Mouse (Mus musculus): ENCODE measurements around the gene Skap1.

Skap1 gene

DNA sequence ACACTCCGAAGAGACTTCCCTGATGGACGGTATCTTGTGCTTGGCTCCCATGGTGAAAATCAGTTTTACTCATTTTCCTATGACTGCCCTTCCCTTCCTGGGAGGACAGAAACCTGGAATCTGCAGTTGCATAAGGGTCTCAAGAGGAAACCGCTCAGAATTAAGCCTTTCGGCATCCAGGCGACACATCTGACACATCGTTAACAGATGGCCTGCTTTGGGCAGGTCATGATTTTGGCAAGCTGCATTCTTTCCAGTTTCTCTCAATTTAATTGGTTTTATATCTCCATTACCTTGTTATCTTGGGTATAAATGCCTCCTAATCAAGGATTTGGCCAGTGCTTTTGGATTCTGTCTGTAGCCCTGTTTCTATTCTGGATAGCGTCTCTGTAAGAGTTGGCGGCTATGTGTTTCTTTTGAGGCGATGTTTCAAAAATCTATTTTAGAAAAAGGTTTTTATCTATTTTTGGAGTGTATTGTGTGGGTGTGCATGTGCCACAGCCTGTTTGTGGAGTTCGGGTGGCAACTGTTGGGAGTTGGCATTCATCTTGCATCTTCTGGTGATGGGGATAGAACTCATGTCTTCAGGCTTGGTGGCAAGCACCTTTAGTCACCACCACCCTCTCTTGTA lies 1.1 kb downstream of the Skap1 start:
- peak; percentile 69 for DNase-seq (ENCODE audit: low read depth, low spot score)

DNA sequence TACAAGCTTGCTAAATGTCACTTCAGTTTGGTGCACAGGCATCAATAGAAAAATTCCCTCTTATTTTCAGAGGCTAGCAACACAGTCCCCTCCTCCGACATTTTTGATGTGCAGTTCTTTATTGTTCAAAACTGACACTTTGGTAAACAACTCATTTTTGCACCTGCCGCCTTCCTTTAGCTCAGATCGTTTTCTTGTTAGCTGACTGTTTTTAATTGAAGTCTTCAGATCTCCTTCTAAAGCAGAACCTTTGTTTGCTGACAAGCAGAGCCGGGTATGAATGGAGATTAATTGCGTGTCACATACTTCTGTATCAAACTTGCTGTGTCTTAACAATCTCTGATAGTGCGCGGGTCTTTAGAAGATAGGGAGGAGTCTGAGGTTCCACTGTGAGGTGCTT lies 2.0 kb downstream of the Skap1 start:
- no peak for DNase-seq (ENCODE audit: low read depth, low spot score)

- peak; percentile 55 for DNase-seq (ENCODE audit: low read depth, low spot score)
Observed at GRCm38 (mm10) chr11:96466987-96467386, 2.6 kb downstream of the Skap1 start.

DNA sequence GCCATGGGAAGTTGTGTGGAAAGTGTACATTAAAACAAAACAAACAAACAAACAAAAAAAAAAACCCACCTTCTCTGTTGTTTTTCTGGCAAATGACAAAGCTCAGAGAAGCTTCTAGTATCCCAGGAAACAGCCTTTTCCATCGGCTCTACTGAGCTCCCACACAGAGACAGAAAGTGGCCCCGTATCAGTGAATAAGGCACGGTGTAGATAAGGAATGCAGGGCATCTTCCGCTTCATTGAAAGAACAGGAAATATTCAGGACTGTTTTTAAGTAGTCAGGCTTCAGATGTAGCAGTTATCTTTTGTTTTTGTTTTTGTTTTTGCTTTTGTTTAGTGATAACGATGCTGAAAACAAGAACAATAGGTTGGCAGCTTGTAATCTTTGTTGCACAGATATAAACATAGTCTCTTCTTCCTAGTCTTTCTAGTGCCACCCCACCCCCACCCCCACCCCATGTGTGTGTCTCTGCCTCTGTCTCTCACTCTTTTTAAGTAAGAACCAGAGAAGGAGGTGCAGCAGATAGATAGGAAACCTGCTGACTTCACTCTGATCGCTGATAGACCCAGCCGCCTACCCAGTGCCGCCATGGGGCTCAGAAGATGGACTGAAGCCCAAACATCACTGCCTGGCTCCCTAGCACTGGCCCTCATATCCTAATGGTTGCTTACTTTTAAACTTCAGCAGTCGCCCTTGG lies 3.8 kb downstream of the Skap1 start:
- DNase-seq (ENCODE audit: low read depth, low spot score): no peak

DNA sequence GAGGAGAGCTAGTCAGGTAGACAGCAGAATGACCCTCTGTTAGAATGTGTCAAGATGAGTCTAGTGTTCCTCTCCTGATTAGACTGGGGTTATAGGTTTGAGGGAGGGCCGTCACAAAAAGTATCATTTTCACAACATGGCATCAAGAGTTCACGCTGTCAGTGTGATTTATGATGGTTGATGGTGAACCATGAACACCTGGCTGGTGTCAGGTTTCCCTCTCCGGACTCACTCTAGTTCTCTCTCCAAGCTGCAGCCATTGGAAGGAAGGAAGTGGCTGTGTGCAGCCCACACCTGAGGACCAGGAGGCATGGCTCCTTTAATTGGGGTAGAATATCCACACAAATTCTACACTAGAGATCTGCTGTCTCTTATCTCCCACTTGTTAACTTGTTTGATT lies 18.3 kb downstream of the Skap1 start:
- no peak for DNase-seq (ENCODE audit: low read depth, low spot score)

GRCm38 (mm10) chr11:96483179-96483578 lies 18.8 kb downstream of the Skap1 start:
- DNase-seq (ENCODE audit: low read depth, low spot score): no peak

DNA sequence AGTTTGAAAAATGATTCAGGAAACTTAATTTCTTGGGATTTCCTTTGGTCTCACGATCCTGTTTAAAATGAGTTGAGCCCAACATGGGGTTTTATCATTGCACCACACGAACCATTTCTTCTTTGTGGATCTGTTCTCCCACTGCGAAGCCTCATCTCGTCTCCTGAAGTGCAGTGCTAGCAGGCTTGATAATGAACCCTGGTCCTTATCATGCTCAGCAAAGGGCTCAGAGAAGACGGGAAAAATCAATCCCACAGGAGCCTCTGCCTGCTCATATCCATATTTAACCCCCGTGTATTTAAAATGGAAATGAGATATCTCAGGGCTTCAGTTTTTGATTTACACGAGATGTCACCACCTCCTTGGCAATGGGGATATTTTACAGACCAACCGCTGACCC lies 34.1 kb downstream of the Skap1 start:
- no peak for DNase-seq (ENCODE audit: low read depth, low spot score)

- DNase-seq (ENCODE audit: low read depth, low spot score): peak; percentile 50
Observed at GRCm38 (mm10) chr11:96501042-96501441, 36.6 kb downstream of the Skap1 start.

DNA sequence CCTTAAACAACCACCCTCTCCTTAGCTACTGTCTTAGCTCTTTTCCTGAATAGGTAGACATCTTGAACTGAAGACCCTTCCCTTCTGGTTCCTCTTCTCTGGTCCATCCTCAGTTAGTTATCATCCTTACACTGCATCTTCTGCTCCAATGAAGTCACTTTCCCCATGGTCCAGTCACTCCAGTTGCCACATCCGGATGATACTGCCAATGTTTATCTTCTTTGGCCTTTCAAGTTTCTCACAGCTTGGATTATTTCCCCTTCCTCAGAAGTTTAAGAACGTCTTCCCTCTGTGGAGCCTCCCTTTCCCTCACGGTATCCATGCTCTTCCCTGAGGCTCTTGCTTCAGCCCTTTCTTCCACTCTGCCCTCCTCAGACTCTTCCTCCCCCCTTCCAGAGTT lies 38.6 kb downstream of the Skap1 start:
- no peak for DNase-seq (ENCODE audit: low read depth, low spot score)

- no peak for DNase-seq (ENCODE audit: low read depth, low spot score)
Observed at GRCm38 (mm10) chr11:96504509-96505119, 40.2 kb downstream of the Skap1 start.

GRCm38 (mm10) chr11:96505841-96506240 lies 41.4 kb downstream of the Skap1 start:
- no peak for DNase-seq (ENCODE audit: low read depth, low spot score)

DNA sequence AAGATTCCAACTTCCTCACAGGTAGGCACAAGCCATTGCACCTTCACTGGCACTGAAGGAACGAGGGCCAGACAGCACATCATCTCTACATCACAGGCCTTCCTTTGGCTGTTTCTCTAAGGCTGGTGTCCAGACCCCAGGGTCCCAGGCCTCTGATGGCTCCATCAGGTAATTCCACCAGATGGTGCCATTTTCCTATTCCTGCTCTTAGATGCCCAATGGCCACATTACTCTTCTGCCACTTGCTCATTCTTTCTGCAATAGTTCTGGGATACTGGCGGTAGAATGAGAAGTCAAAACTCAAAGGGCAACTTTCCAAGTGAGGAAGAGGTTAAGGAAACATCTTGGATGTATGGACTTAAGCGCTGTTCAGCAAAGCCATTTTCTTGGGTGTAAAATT lies 50.8 kb downstream of the Skap1 start:
- no peak for DNase-seq (ENCODE audit: low read depth, low spot score)

DNA sequence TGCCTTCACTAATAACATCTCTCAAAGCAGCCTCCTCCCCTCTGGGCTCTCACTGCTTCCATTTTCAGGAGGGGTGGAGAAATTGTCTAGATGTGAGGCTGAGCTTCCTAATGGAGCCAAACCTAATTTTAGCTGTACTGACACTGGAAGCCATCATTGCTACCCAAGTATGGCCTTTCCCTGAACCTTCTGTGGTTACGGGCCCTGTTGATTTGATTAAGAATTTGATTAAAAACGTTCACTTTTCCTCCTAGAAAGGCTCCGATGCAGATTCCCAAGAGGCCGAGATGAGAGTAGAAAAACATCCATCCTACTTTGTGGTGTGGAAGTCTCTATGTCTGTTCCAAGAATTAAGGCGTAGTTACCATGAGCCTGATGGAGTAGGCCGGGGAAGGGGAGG lies 60.1 kb downstream of the Skap1 start:
- DNase-seq (ENCODE audit: low read depth, low spot score): no peak

DNA sequence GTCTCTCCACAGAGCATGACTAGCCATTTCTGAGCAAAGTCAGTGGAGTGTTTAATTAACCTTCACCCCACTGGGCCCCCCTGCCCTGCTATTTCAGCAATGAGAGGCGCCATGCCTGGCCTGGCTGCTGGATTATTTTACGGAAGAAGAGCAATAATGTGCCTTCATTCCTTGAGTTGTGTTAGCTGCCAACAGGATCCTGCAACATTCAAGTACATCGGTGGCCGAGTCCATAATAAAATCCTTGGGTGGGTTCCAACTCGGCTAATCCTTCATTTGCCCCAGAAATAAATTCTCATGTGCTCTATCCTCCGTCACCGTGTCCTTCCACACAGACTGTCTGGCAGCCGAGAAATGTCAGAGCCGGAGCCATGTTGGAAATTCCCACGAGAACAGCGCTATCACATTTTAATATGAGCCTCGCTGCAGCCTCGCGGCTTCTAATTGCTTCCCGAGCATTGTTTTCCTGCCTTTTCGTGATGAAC lies 61.8 kb downstream of the Skap1 start:
- no peak for DNase-seq (ENCODE audit: low read depth, low spot score)

GRCm38 (mm10) chr11:96531757-96532433 lies 67.5 kb downstream of the Skap1 start:
- DNase-seq (ENCODE audit: low read depth, low spot score): no peak

DNA sequence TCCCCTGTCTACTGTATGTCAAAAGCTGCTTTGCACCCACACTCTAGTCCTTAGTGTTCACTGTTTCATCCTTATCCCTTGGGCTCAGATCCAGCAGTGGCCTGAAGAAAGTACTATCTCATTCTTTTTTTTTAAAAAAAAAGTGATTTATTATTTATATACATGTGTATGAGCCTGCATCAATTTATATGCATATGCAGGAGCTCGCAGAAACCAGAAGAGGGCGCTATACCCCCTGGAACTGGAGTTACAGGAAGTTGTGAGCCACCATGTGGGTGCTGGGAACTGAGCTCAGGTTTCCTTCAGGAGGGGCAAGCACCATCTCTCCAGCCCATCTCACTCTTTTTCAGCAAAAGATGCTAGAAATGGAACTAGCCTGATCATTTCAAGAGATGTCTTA lies 70.1 kb downstream of the Skap1 start:
- no peak for DNase-seq (ENCODE audit: low read depth, low spot score)

GRCm38 (mm10) chr11:96536146-96536545 lies 71.8 kb downstream of the Skap1 start:
- DNase-seq (ENCODE audit: low read depth, low spot score): no peak

GRCm38 (mm10) chr11:96542003-96542402 lies 77.6 kb downstream of the Skap1 start:
- DNase-seq (ENCODE audit: low read depth, low spot score): no peak

DNA sequence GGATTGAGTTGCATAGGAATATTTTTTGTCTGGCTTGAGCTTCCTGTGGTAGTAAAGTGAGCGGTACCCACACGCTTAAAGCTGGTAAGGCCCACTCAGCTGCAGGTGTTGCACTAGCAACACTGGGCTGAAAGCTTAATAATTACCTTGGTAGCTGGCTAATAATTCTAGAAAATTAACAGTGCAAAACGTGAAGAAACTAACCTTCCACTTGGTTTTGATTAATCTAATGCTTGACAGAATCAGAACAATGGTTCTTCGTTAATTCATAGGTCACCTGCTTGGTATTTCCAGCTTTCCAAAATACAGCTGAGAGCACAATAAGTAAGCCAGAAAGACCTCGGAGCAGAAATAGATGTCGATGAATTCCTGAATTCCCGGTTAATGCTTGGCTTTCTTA lies 78.2 kb downstream of the Skap1 start:
- no peak for DNase-seq (ENCODE audit: low read depth, low spot score)

- no peak for DNase-seq (ENCODE audit: low read depth, low spot score)
Observed at GRCm38 (mm10) chr11:96546428-96546827, 82.0 kb downstream of the Skap1 start.

- DNase-seq (ENCODE audit: low read depth, low spot score): no peak
Observed at GRCm38 (mm10) chr11:96550960-96551703, 86.7 kb downstream of the Skap1 start.

GRCm38 (mm10) chr11:96553091-96553490 lies 88.7 kb downstream of the Skap1 start:
- DNase-seq (ENCODE audit: low read depth, low spot score): no peak

Measured in telencephalon, adult 2 months (tissue).